Mouse (Mus musculus) lung, adult 10 weeks (tissue): ENCODE data around the gene Kif16b. TPM values are rescaled to one million over a fixed set of nuclear protein-coding genes. Genes with fewer than 3 reads are reported as not detected.

Experiments used
- polyA plus RNA-seq: library from polyadenylated mRNA; stranded (reverse); fragments of 350-450 nt; fragmentation: Illumina TruSeq; extraction: RNeasy Lipid Tissue Mini Kit (QIAGEN cat#74804); gene quantifications from one replicate; pipeline ENCODE4 v1.2.3, GENCODE M21; 2014; ENCODE audit warnings: low read depth, low replicate concordance; ENCODE audit not compliant: insufficient read depth

The Kif16b gene
- polyA plus RNA-seq, result 9.3 TPM

DNA sequence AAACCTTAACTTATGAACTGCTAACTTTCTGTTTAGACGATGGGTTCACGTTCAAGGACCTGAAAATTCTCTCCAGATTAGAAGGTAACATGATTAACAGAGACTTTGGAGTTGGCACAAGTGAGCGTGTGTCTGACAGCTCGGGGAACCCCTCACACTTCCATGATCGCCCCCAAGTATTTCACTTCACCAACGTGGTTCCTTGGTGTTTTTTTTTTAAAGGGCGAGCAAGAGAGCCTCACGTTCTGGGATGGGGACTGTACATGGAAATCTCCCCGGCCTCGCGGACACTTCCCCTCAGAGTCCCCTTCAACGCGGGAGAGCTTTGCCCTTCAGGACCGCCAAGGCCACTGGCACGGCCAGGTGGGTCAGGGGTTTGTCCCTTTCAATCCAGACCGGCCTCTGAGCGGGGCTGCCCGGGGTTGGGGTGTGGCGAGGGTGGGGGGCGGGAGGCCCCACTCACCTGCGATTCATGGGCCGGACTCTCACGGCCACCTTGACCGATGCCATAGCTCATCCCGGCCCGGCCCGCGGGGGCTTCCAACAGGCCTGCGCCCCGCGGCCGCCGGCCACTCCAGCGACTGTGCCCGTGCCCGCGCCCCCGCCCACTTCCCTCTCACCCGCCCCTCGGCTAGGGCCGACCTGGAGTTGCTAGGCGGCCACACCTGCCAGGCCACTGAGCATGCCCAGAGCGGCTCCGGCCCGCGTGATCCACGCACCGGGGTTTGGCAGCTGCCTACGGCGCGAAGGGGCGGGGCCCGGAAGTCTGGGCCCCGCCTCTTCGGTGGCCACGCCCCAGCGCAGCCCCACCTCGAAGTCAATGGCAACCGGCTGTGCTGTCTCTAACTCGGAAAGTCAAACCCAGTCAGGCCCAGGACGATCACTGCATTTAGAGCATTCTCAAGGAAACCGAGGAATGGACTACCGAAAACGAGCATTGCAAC lies at the start of gene Kif16b:
Gene Kif16b, minus strand, starts transcription at position 670 of the 944 bp plus-strand sequence.

Other genes with a start within 250 kb of the Kif16b start
- gene Snrpb2, start 161.5 kb upstream of the Kif16b start, polyA plus RNA-seq, result 37.8 TPM
- gene Otor, start 176.9 kb upstream of the Kif16b start, polyA plus RNA-seq, result not detected